Mouse (Mus musculus): ENCODE data around the gene Hspa1l.
"Not testable (repeated sequence)": the region's sequence is repeated elsewhere in the genome, so short reads cannot be mapped to it uniquely, and the experiment has no call there.

Gene Hspa1l

GRCm38 (mm10) chr17:34951636-34952377 lies 20.7 kb upstream of the Hspa1l start:
- DNase-seq: no peak

- DNase-seq: peak; percentile 66 to 84
Observed at GRCm38 (mm10) chr17:34952378-34953040, 20.0 kb upstream of the Hspa1l start.

- no peak for DNase-seq
Observed at GRCm38 (mm10) chr17:34953258-34953657, 19.2 kb upstream of the Hspa1l start.

- peak in 1 of 2 experiments; percentile 57 for DNase-seq
Observed at GRCm38 (mm10) chr17:34953904-34954303, 18.6 kb upstream of the Hspa1l start.

GRCm38 (mm10) chr17:34954831-34955230 lies 17.7 kb upstream of the Hspa1l start:
- DNase-seq: no peak

- no peak for DNase-seq
Observed at GRCm38 (mm10) chr17:34955884-34956283, 16.6 kb upstream of the Hspa1l start.

- DNase-seq: no peak
Observed at GRCm38 (mm10) chr17:34956340-34956739, 16.2 kb upstream of the Hspa1l start.

GRCm38 (mm10) chr17:34957291-34957690 lies 15.2 kb upstream of the Hspa1l start:
- not testable (repeated sequence) for DNase-seq

GRCm38 (mm10) chr17:34957966-34958365 lies 14.5 kb upstream of the Hspa1l start:
- DNase-seq: not testable (repeated sequence)

- not testable (repeated sequence) for DNase-seq
Observed at GRCm38 (mm10) chr17:34958734-34959129, 13.8 kb upstream of the Hspa1l start.

- peak; percentile 84 to 88 for DNase-seq
Observed at GRCm38 (mm10) chr17:34959130-34959778, 13.2 kb upstream of the Hspa1l start, which contains the start of gene Hspa1b. TSS of gene Hspa1b (minus strand) at chr17:34959238.

GRCm38 (mm10) chr17:34959881-34960515 lies 12.5 kb upstream of the Hspa1l start:
- DNase-seq: peak; percentile 70 to 73

- peak in 1 of 2 experiments; percentile 43 for DNase-seq
Observed at GRCm38 (mm10) chr17:34960702-34961493, 11.6 kb upstream of the Hspa1l start.

- no peak for DNase-seq
Observed at GRCm38 (mm10) chr17:34962125-34962524, 10.4 kb upstream of the Hspa1l start.

GRCm38 (mm10) chr17:34962841-34963240 lies 9.7 kb upstream of the Hspa1l start:
- DNase-seq: no peak

- peak; percentile 53 to 73 for DNase-seq
Observed at GRCm38 (mm10) chr17:34964640-34965049, 7.9 kb upstream of the Hspa1l start.

GRCm38 (mm10) chr17:34965627-34966026 lies 6.9 kb upstream of the Hspa1l start:
- no peak for DNase-seq

GRCm38 (mm10) chr17:34969822-34970221 lies 2.7 kb upstream of the Hspa1l start, which contains the start of gene Gm20481:
TSS of gene Gm20481 (plus strand) at chr17:34969912.
- DNase-seq: not testable (repeated sequence)

GRCm38 (mm10) chr17:34970850-34971249 lies 1.7 kb upstream of the Hspa1l start:
- not testable (repeated sequence) for DNase-seq

GRCm38 (mm10) chr17:34971694-34972068 lies 822 bp upstream of the Hspa1l start:
- not testable (repeated sequence) for DNase-seq

GRCm38 (mm10) chr17:34975581-34976492 lies 3.3 kb downstream of the Hspa1l start:
- DNase-seq: no peak

Measured in kidney, postnatal 36 days (tissue).